Mouse (Mus musculus) left cerebral cortex, adult 8-10 months (tissue): ENCODE data around the gene Wsb1. TPM values are rescaled to one million over a fixed set of nuclear protein-coding genes. Genes with fewer than 3 reads are reported as not detected.
"Not testable (repeated sequence)": the region's sequence is repeated elsewhere in the genome, so short reads cannot be mapped to it uniquely, and the experiment has no call there.

Experiments used
- DNase-seq, 2 experiments: peaks; one replicate each; pipeline ENCODE4 v3.0.0; 2022; ENCODE audit warnings: low spot score in 2 of 2
- total RNA-seq, 4 experiments: library from RNA; stranded (reverse); gene quantifications; 2 replicates each; pipeline ENCODE4 v1.2.4; 2022

The Wsb1 gene
- 10 to 100 TPM; 67.0 to 96.0 (median 77.4) TPM for total RNA-seq

DNA sequence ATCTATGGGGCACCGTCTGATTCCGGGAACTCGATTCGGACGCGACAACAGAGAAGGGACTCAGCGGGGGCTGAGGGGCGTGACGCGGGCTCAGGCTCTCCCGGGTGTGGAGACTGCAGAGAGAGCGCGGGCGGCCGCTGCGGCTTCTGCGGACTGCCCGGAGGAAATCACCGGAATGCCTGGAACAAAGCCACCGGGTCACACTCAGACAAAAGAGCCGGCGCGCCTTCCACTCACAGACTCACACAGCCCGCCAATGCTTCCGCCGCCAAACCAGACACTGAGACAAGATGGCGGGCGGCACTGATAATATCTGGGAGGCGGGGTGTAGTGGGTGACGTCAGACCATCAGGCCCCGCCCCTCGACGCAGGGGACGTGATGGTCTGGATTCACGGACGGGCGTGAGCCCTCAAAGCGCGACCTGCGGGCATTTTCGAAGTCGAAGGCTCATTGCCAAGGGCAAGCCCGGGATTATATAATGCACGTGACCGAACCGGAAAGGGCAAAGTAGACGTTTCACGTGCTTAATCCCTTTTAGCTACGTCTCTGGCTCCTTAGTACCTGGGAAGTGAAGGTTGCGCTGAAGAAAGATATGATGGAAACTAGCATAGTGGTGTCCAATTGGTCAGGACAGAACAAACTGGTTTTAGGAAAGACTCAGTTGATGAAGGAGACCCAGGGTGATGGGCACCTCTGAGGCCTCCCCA is at the start of gene Wsb1:
Gene Wsb1 (minus strand): TSS at position 281 of the 708 bp plus-strand sequence.
- peak; percentile 88 to 95 for DNase-seq

DNA sequence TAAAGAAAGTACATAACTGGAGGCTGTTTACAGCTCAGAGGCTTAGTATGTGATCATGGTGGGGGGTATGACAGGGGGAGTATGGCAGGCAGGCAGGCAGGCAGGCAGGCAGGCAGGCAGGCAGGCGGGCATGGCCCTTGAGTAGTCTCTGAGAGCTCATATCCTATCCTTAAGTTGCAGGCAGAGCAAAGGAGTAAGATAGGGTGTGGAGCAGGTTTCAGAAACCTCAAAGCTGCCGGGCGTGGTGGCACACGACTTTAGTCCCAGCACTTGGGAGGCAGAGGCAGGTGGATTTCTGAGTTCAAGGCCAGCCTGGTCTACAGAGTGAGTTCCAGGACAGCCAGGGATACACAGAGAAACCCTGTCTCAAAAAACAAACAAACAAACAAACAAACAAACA is 49.8 kb upstream of the Wsb1 start:
- not testable (repeated sequence) for DNase-seq

GRCm38 (mm10) chr11:79303109-79303508 is 48.6 kb upstream of the Wsb1 start:
- DNase-seq, result no peak

DNA sequence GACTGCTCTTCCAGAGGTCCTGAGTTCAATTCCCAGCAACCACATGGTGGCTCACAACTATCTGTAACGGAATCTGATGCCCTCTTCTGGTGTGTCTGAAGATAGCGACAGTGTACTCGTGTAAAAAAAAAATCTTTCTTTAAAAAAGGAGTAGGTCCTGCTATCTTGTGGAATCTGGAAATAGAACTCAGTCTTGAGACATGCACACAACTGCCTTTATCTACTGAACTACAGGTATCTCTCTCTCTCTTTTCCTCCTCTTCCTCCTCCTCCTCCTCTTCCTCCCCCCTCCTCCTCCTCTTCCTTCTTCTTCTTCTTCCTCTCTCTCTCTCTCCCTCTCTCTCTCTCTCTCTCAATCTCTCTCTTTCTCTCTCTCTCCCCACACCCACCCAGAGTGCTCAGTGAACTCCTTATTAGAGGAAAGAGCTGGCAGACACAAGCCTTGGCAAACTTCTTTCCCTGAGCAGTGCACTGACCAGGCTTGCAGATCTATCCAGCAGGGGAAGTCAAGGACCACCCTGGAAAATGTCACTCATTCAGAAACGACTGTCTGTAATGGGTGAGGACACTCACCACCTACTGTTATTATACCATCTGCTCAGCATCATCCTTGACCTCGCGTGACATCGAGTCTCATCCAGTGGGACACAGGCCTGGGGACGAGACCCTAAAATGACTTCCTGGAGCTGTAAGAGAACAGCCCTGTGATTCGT is 45.4 kb upstream of the Wsb1 start:
- DNase-seq, result no peak

GRCm38 (mm10) chr11:79296856-79297491 is 42.5 kb upstream of the Wsb1 start, which contains the start of gene Gm9964:
Gene Gm9964 (minus strand): TSS chr11:79296906.
- no peak for DNase-seq

DNA sequence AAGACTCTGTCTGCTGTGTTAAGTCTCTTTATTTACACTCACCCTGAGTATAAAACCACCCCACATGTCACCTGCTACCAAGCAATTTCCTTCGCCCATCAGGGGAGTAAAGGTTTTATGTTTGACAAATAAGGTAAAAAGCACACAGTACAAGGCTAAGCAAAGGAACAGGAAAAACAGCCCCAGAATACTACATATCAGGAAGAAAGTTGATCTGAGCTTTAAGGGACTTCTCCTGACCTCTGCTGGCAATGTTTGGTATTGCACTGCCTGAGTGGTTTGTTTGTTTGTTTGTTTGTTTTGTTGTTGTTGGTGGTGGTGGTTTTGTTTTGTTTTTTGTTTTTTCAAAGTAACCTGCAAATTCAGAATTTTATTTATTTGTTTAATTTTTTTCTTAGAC is 41.7 kb upstream of the Wsb1 start:
- peak in 1 of 2 experiments; percentile 45 for DNase-seq

DNA sequence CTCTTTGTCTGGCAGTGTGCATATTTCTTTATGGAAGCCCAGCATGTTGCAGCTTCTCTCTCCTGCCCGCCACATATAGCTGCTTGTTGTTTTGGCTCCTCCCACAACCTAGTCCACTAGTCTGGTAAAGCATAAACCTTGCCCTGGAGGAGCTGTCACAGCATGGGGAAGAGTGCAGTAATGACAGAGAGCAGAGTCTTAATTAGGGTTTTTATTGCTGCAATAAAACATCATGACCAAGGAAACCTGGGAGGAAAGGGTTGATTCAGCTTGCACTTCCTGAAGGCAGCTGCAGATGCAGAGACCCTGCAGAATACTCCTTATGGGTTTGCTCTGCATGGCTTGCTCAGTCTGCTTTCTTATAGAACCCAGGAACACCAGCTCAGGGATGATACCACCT is 39.5 kb upstream of the Wsb1 start:
- DNase-seq, result no peak

DNA sequence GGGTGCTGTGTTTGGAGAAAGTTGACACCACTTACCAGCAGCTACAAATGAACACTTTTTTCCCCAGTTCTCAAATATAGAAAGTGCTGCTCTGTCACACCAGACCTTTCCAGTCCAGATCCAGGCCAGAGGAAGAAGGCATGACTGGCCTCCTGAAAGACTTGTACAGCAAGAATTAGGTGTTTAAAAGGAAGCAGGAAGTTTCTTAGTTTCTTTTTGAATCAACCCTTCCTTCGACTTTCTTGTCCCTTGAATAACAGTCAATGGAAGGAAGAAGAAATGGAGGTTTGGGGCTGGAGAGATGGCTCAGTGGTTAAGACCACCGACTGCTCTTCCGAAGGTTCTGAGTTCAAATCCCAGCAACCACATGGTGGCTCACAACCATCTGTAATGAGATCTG is 38.6 kb upstream of the Wsb1 start:
- no peak for DNase-seq

DNA sequence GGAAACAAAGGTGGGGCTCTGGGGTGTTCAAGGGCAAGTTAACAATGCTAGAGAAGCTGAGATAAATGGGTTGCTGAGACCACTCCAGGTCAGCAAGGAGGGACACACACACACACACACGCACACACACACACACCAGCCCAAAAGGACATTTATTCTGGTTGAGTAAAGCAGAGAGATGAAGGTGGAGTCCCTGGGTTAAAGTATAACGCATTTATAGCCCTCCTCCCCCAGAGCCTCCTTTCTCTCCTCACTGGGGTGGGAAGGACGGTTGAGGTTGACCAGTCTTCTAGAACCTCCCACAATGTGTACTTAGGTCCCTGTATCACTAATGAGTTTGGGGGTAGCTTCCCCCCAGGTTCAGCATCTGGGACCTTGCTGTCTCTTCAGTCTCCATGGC is 37.7 kb upstream of the Wsb1 start:
- DNase-seq, result no peak

DNA sequence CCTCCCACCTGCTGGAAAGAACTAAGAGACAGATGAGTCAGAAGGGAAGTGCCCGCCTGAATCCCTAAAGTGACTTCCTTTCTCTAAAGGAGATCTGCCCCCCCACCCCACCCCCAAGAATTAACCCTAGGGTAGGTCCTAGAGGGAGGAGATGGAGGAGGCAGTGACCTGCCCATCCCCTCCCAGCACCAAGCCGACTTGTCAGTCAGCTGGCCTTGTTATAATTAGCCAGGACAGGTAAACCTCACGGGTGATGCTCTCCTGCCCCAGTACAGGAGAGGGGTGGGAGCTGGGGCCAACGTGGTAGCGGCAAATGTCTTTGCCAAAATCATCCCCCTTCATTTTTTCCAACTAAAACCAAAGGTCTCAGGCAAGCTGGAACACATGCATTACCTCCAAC is 37.2 kb upstream of the Wsb1 start:
- DNase-seq, result no peak

DNA sequence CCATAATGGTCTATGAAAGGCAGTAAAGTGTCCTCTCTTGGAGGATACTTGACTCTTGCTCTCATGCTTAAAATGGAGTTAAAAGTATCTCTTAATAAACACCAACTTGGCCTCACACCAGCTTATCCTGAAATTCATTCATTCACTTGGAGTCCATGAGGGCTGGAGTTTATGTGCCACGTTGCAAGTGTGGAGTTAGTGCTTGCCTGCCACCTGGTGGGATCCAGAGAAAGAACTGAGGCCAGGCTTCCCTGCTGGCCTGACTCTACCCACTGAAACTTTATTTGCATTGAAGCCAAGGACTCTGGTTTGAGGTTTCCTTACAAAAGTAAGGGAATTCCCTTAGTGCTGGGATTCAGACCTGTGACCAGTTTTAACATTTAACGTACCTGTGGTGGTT is 36.0 kb upstream of the Wsb1 start:
- DNase-seq, result no peak

DNA sequence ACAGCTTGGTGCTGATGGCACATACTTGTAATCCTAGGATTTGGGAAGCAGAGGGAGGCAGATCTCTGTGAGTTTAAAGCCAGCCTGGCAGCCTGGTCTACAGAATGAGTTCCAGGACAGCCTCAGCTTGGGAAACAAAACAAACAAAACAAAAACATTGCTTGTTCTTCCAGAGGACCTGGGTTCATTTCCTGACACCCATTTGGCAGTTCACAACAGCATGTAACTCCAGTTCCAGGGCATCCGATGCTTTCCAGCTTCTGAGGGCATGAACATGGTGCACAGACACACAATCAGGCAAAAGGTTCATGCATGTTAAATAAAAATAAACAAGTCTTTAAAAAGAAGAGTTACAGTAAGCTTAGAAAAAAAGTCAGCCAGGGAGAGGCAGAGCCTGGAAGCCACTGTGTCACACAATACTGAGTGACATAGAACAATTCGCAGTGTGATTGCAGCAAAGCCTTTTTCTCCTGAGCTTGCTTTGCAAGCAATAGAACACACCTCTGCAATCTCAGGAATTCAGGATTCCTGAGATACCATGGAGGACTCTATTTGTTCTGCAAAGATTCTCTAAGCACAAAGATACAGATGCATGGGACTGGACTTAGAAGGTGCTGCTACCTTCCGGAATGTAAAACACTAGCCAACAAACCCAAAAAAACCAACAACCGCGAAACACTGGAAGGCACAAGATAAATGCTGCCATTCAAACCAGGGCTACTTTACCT is 34.6 kb upstream of the Wsb1 start:
- DNase-seq, result no peak

DNA sequence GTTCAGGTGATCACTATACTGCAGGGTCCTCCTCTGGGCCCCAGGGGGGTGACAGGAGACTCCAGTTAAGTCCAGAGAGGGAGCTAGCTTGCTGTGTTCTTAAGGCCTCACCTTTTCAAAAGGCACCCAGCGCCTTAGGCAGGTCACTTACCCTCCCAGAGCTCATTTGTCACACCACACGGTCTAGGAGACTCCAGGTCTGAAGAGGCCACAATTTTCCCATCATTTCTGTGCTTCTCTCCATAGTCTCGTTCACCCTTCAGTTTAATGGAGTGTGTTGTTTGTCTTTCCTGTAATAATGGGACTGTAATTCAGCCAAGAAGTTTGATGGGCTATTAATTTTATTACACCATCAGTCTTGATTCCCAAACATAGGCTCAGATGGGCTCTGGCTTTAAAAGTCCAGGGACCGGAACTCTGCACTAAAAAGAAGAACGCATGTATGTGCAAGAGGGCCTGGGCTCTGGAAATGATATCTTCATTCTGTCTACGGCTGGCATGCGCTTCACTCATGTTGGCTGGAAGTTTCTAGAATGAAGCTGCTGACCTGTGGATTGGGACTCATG is 33.9 kb upstream of the Wsb1 start:
- no peak for DNase-seq

DNA sequence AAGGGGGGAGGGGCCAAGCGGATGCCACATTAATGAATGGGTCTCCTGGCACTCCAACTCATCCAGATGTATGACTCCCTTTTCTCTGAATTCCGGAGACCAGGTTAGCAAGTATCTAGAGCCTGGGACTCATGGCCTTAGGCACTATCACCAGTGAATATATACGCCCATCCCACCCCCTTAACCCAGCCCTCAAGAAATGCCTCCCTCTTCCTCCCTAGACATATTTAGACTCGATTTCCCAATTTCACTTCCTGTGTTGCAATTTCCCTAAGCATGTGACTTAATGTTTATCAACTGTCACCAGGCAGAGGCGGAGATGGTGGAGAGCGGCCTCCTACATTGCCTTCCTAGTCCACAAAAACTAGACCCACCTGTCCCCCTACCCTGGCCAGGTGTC is 33.0 kb upstream of the Wsb1 start:
- no peak for DNase-seq

DNA sequence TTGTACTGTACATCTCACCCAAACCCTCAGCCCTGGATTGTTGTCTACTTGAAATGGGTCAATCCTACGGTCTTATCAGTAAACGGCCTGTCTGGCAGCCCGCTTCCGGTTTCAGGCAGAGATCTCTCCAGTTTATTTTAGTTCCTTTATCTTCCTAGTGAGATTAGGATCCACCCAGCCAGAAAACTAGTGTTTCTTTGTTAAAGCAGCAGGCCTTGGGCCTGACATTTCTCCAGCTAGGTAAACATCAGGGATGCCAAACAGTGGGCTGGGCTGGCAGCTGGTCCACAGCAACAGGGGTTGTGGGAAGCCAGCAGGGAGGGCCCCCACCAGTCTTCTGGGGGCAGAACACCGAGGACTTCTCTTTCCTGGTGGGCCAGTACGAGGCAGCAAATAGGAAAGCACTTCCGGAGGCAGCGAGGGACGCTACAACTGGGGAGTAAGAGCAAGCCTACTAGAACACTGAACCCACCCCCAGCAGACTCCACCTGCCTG is 31.9 kb upstream of the Wsb1 start:
- no peak for DNase-seq

GRCm38 (mm10) chr11:79283350-79284030 is 29.0 kb upstream of the Wsb1 start:
- no peak for DNase-seq

DNA sequence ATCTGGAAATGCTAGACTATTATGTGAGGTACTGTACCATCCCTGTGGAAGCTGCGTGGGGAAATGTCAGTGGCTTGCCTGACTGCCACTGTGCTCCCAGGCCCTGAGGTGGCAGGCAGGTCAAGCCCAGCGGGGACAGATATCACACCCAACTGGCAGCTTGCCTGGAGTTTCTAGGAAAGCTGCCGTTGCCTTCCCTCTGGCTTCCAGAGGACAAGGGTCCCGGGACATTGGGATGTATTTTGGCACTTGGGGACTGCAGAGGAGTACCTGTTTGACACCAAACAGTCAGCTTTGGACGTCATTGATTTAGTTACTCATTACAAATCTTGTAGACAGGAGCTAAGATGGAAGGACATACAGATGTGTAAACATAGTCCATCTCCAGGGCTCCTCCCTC is 26.9 kb upstream of the Wsb1 start:
- no peak for DNase-seq

DNA sequence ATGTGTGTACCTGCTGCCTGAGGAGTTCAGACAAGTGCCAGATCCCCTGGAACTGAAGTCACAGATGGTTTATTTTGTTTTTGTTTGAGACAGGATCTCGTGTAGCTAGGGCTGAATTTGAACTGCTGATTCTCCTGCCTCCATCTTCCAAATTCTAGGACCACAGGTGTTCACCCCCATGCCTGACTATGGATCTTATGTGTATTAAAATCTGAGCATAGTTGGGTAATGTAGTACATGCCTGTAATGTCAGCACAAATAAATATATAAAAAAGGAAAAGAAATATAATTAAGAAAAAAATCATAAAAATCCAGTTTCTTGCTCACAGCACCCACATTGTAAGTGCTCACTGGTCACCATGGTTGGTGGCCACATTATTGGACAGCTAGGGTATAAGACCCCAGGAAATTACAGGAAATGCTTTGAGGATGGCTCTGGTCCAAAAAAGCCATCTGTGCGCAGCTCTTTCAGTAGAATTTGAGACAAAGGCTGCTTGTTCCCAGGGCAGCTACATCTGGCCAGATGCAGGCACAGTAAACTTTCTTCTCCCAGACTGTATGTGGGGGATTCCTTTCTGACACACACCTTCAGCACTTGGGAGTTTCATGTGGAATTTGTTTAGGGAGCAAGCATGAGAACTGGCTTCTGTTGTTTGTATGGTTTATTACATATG is 25.4 kb upstream of the Wsb1 start:
- no peak for DNase-seq

DNA sequence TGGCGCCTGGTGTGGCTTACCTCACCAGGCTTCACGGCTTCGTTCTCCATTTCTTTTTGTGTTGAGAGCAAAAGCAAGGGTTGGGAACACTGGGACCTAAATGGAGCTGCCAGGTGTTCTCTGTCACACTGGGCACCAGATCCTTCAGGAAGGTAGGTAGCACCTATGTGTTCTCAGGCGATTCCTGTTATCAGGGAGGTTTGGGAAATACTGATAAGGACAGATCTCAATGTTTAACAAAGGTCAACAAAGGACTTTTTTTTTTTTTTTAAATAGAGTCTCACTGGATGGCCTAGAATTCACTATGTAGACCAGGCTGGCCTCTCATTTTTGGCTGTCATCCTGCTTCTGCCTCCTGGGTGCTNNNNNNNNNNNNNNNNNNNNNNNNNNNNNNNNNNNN is 19.3 kb upstream of the Wsb1 start:
- DNase-seq, result no peak

- no peak for DNase-seq
These were observed 18.6 kb upstream of the Wsb1 start for GRCm38 (mm10) chr11:79273039-79273438.
